Mouse (Mus musculus) retina, embryonic 14.5 days (tissue): ENCODE data around the gene Ggta1.

ENCODE experiments used
- DNase-seq: peaks from one replicate; pipeline ENCODE4 v3.0.0-alpha.2; 2015; ENCODE audit warnings: low spot score

Ggta1 gene

GRCm38 (mm10) chr2:35400739-35401138 is 62.3 kb downstream of the Ggta1 start:
- DNase-seq, result no peak

GRCm38 (mm10) chr2:35398184-35398828 is 64.7 kb downstream of the Ggta1 start:
- no peak for DNase-seq

- peak; percentile 76 for DNase-seq
These were observed 65.3 kb downstream of the Ggta1 start for GRCm38 (mm10) chr2:35397590-35398173.

- DNase-seq, result no peak
These were observed 65.9 kb downstream of the Ggta1 start, which contains the start of gene 4930402F06Rik for GRCm38 (mm10) chr2:35397096-35397495. TSS of gene 4930402F06Rik (minus strand) at chr2:35397175.

GRCm38 (mm10) chr2:35385441-35385871 is 77.6 kb downstream of the Ggta1 start:
- DNase-seq, result no peak

- DNase-seq, result no peak
These were observed 83.7 kb downstream of the Ggta1 start for GRCm38 (mm10) chr2:35379306-35379705.

GRCm38 (mm10) chr2:35377600-35377999 is 85.4 kb downstream of the Ggta1 start:
- no peak for DNase-seq

GRCm38 (mm10) chr2:35373003-35373402 is 90.0 kb downstream of the Ggta1 start:
- peak; percentile 70 for DNase-seq

GRCm38 (mm10) chr2:35370686-35371085 is 92.3 kb downstream of the Ggta1 start:
- no peak for DNase-seq

- DNase-seq, result no peak
These were observed 95.4 kb downstream of the Ggta1 start, which contains the start of gene 4930568D16Rik for GRCm38 (mm10) chr2:35367629-35368028. TSS of gene 4930568D16Rik (minus strand) at chr2:35367729.
